Mouse (Mus musculus) lung, postnatal 14 days (tissue): ENCODE measurements around the gene Cfap77.
A peak's percentile ranks its signal among the peaks of the same experiment; 100 is the strongest.

Experiments
- DNase-seq: peaks from one replicate; pipeline ENCODE4 v3.0.0; 2021

Gene Cfap77

DNA sequence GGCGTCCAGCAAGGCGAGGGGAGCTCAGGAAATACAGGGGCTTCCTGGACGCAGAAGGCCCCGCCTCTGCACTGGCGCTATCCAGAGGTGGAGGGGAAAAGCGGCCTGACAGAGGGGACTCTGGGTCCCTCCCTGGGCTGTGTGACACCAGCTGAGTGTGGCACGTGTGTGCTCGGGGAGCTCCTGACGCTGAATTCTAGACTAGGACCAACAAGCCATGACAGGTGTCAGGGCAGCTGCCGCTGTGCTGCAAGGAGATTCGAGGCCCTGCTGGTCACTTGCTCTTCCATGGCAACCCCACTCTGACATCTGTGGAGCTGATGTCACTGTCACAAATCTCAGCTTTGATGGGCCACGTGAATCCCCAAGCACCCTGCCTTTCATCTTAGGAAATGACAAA, 60.9 kb downstream of the Cfap77 start:
- no peak for DNase-seq

DNA sequence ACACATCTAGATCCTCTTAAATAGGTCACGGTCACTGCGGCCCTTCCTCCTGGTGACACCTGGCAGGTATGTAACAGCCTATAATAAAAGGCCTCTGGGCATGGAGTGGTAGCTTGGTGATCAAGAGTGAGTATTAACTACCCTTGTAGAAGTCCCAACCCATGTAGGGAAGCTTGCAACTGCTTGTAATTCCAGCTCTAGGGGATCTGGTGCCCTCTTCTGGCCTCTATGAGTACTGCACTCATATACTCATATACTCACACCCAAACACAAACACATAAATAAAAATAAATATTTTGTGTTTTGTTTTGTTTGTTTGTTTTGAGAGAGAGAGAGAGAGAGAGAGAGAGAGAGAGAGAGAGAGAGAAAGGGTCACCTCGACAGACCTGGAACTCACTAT, 66.1 kb downstream of the Cfap77 start:
- no peak for DNase-seq

DNA sequence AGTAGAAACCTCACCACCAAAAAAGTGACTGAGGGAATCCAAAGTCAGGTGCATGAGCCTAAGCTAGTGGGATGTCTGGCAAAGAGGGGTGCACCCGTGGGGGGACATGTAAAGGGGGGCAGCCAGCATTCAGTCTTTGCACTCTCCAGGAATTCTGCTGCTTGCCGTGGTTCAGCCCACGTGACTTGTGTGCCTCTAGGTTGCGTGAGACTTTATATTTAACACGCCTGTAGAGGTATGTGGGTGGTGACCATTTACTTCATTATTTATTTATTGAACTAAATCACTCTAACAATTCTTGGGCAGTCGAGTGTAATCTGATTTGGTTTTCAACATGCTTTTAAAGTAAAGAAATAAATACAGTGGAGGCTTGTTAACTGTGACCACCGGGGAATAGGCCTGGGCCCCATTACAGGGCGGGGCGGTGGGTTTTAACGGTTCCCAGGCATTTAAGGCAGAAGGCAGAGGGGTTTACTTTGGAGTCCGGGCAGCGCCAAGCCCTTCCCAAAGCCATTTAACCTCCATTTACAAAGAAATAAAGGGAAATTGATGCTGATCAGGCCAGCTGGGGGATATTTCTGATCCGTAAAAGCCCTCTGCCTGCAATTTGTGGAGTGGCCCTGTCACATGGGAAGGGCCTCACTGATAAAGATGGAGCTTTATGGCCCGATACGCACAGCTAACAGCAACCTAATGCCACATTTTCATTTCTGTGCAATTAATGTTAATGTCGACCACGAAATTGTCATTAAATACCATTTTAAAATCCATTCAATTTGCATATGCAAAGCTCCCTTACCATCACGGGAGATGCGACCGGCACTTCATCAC, 74.6 kb downstream of the Cfap77 start:
- DNase-seq = no peak

DNA sequence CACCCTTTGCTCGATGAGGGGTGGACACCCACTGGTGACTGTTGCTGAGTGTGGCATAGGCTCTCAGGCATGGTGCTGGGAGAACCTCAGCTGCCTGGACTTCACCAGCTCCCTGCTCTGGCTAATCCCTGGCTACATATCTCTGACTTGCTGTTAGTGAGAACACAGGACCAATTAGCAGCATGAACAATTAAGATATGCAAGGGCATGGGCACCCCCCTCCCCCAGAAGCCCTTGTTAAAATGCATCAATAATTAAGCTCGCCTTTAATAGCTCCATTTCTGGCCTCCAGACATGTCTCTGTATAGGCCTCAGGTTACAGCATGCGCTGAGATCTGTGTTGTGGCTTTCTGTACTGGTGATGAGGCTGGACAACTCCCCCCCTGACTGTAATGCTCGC, 76.4 kb downstream of the Cfap77 start:
- no peak for DNase-seq

DNA sequence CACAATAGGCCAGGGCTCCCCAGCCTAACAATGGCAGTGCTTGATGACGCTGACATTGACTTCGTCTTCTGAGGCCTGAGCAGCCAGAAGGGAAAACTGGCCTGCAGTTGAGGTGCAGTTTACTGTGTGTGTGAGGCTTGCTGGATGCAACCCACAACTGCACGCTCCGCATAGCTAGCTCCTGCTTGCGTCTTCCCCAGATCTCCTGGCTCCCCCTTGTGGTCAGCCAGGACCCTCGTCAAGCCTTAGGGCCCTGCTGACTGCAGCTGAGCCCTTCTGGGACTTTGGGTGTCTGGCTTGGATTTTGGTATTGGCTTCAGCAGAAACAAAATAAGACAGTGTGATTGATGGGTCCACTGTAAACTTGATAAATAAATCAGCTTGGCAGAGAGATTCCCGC, 78.2 kb downstream of the Cfap77 start:
- peak; percentile 87 for DNase-seq

DNA sequence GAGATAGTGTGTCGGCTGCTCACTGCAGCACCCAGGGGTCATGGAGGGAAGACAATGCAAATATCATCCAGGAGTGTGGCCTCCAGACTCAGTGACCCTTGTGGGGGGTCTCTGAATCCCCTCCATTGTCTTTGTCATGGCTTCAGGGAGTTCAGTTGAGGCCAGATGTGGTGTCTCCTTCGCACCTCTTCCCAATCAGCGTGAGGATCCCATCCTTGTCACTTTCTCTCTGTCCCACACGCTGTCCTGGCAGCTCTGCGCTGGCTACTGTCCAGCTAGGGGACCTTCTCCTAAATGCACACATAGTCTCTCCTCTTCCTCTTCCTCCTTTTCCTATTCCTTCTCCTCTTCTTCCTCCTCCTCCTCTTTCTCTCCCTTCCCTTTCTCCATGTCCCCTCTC, 79.3 kb downstream of the Cfap77 start:
- no peak for DNase-seq

DNA sequence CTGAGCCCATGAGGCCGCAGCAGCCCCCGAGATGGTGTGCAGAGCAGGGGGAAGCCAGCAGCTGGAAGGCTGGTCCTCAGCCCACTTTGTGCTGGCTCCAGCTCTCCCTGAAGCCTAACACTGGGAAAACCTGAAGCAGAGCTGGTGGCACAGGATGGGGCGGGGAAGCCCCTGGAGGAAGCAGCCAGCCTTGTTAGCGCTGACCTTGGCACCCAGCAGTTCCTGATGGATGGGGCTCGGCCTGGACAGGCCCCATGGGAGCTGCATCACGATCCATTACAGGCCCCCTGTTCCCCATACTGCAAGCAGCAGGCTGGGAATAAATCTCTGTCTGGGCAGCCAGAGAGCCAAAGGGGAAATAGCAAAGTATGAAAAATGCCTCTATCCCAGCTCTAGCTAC, 80.3 kb downstream of the Cfap77 start:
- DNase-seq = no peak

DNA sequence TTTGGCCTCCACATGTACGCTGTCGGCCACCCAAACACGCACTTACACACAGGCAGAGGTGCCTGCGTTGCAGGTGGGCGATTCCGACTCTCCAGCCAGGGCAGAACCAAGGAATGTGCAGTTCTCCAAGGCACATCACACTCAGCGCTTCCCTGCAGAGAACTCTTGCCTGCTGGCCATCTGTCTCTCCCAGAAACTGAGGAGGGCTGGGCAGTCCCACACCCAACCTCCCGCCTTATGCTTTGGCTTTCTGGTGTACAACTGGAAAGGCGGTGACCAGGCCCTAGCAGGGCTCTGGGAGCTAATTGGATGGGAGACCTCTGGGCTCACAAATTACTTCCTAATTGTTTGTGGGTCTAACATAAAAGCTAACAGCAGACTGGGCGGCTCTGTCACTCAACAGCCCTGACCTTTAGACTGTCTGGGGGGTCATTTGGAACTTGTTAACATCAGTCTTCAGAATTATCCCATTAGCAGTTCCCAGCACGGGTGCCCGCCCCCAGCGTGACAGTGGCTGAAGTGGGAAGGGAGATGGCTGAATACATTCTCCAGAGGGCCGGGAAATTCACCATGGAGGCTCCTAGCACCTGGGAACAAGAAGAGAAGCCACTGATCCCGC, 80.9 kb downstream of the Cfap77 start:
- no peak for DNase-seq

DNA sequence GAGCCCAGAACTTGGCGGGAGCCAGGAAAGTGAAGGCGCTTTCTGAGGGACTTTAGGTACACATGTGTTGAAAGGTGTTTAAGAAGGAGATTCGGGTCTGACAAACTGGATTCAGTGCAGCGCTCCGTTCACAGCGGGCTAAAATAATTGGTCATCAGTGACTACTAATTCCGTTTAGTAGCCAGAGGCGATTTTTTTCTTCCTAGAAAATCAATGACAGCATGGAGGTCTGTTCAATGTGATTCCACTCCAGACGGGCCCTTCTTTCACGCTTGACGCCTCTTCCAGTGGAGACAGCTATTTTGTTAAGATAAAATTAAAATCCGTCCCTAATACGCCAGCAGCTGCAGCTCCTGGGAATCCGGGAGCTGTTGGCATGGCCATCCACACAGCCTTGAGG, 84.4 kb downstream of the Cfap77 start:
- no peak for DNase-seq

DNA sequence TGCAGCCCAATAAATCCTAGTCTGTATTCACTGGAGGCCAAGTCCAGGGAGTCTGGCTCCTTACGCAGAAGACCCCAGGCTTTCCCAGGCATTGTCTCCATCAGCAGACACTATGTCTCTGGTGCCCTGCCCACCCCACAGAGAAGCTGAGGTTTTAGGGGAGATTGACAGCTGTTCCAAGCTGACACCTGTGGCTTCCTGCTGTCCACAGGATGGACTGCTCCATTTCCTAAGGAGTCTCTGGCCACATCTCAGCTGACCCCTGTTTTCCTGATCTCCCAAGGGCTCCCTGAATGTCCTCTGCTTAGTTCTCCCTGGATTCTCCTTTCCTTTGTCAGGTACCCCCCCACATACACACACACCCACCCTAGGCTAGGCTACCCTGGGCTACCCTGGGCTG, 86.6 kb downstream of the Cfap77 start:
- no peak for DNase-seq

DNA sequence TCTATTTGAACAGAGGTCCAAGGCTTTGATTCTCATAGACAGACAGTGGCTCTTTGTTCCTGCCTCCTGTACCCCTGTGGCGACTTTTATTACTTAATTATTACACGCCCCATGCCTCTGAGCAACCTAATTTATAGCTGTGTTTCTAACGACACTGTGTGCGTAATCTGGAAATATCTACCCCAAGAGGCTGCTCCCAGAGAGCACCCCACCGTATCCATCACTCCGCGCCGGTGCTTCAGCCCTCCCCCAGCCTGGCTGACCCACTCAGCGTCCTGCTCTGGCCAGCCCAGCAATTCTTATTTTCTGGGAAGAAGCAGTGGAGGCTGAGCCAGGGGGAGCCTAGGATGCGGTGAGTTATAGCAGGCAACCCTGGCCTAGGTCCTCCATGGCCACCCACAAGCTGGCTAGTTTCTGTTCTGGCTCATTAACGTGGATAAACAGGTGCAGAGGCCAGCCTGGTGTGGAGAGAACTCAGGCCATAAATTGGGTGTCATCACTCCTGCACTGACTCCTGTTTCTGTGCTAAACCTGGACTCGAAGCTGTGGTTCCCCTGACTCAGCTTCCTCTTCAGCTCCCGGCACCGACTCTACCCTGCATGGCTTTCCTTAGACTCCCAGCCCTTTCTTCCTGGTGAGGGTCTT, 88.6 kb downstream of the Cfap77 start:
- no peak for DNase-seq

DNA sequence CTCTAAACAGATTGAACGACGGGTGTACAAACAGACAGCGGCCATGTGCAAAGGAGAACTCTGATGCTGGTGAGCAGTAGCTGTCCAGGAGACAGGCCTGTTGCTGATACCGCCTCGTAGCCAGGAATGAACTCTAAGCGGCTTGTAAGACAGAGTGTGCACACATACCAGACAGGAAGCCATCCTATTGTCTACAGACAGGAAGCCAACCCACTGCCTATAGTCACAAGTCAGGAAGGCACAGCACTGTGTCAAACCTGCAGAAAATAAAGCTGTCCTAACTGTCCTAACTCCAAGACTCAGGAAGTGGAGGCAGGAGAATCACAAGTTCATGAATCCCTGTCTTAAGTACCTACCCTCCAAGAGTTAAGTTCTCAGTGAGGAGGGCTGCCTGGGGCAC, 91.3 kb downstream of the Cfap77 start:
- DNase-seq = no peak

DNA sequence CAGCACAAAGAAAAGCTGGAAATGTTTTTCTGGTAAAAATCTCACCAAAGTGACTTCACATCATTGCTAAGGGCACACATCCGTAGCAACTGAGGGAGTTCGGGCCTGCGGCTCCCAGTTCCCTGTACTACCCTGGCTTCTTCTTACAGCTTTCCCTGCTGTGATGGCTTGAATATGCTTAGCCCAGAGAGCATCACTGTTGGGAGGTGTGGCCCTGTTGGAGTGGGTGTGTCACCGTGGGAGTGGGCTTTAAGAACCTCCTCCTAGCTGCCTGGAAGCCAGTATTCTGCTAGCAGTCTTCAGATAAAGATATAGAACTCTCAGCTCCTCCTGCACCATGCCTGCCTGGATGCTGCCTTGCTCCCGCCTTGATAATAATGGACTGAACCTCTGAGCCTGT, 93.2 kb downstream of the Cfap77 start:
- DNase-seq = no peak

DNA sequence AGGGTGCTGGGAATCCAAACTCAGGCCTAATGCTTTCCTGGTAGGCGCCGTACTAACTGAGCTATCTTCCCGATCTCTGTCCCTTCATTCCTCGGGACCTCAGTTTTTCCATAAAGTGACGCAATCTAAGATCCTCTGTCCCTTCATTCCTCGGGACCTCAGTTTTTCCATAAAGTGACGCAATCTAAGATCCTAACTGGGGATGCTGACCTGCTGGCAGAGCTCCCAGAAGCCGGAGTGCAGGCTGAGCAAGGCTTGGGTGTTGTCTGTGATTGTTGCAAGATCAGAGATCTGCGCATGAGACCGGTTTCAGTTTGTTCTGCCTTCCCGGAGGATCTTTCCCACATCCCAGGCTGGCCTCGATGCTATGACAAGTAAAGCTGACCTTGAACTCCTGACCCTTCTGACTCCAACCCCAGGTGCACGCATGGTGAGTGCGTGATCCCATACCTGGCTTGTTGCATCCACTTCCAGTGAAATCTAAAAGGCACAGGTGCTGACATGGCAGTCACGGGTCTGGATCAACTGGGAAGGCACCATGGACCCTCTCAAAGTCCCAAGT, 93.8 kb downstream of the Cfap77 start:
- peak; percentile 34 for DNase-seq

DNA sequence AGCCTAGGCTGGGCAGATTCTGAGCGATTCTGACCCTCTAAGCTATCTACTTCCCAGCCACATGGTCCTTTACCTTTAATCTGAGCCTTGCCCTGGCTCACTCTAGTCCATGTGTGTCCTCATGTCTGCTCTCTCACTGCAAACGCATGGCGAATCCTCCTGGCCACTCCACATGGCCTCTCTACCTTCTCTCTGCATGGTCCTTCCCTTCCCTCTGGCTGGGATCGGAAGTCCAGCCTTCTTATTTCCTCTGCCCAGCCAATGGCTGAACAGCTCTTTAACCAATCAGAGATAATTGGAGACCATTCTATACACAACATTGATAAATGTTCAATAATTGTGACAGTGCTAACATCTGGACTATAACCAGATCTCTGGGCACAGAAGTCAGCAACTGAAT, 98.0 kb downstream of the Cfap77 start:
- DNase-seq = no peak

DNA sequence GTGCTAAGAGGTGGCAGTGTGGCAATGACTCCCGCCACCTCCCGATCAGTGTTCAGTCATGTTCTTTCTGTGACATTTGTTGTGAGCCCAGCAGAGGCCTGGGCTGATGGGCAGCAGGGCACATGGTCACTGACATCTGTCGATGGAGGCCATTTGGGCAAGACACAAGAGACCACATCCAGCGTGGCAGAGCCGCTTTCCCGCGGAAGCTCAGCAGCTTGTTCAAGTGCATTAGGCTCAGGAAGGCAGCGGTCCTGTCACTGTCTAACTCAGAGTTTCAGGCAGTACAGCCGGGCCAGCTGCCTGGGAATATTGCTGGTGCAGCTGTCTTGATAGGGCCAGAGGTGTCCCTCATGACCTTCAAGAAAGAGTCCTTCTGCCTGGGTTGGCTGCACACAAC, 100.3 kb downstream of the Cfap77 start:
- DNase-seq = no peak

DNA sequence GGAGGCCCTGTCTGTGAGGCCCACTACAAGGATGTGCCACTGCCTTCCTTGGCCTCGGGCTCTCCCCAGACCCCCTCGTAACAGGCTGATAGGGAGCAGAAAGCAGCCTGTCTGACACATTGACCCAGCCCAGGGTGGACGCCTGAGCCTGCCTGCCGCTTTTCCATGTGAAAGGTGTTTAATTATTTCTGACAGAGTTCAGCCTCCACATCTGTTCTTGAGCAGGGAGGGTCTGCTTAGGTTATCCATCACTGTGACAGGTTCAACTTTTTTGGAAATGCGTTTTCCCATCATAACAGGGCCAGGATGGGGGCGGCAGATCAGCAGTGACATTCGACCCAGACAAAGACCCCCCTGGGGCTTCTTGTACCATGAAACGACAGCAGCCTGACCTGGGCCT, 101.9 kb downstream of the Cfap77 start:
- DNase-seq = no peak

DNA sequence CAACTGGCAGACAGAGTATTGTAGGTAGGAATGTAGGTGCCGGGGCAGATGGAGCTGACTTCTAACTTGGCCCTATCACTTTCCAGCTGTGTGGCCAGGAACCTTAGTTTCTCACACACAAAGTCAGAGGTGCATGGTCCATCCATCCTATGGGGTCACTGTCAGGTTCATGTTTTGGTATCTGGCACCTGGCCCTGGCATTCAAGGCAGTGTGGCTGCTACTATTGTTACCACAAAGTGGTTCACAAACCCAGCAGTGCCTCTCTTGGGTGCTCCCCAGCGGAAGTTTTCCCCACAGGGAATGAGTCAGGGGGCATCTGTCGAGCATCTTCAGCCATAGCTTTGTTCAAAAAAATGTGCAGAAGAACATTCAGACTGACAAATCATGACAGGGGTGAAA, 108.6 kb downstream of the Cfap77 start:
- DNase-seq = no peak

DNA sequence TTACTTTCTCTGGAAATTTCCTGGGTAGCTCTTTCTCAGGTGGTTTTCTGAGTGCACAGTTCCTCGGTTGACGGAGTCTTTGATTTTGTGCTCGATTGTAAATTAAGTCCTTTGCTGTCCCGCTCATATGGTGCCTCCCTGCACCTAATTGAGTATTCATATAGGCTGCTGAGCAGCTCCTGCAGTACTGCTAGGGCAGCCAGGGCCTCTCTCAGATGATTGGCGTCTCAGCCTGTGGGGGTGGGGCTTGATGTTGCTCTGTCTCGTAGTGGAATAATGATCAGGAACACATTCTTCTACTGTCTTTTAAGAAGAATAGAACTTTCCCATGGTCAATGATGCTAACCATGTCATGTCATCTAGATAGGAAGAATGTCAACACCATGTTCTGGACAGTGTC, 109.5 kb downstream of the Cfap77 start:
- DNase-seq = no peak

DNA sequence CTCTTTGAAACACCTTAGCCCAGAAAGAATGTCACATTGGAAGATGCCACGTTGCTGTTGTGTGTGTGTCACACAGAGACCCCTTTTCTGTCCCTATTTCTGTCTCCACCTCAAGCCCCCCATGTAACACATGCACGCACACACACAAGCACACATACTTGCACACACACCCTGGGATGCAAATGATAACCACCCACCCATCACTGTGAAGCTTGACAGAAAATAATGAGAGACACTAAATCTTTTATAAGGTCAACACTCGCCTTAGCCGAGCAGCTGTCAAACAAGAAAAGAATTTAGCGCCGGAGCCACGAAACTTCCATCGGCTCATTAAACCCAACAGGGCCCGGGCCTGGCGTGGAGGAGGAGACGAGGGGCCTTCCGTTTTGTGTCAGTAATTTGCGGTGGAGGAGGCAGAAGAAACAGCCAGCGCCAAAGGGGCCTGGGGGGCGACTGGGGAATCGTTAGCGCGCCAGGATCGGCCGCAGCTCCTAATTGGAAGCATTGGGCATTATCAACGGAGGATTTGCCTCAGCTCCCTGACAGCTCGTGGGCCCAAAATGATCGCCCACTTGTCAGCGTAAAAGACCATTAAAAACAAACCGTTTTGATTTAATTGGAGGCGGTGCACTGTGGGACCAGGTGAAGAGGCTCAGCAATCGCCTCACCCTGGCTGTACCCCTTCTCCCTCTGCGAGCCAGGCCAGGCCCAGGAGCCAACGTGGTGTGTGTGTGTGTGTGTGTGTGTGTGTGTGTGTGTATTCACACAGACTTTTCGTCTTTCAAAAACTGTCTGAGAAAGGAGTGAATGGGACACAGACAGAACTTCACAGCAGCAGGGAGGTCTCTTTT, 111.0 kb downstream of the Cfap77 start:
- DNase-seq = no peak

DNA sequence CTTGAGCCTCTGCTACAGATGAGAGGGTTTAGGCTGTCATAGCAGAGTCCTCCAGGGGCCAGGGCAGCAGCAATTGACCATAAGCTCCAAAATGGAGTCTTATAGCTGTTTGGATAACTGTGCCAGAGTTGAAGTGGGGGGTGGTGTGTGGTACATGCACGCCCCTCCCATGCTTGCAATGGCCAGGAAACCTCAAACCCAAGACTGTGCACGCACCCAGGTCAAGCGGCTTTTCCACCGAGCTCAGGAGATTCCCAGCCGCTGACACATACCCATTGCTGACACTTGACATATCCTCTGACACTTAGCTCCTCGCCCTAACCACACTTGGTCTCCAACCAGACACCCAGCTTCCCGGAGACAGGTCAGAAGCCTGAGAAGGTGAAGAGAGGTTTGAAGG, 115.9 kb downstream of the Cfap77 start:
- no peak for DNase-seq

DNA sequence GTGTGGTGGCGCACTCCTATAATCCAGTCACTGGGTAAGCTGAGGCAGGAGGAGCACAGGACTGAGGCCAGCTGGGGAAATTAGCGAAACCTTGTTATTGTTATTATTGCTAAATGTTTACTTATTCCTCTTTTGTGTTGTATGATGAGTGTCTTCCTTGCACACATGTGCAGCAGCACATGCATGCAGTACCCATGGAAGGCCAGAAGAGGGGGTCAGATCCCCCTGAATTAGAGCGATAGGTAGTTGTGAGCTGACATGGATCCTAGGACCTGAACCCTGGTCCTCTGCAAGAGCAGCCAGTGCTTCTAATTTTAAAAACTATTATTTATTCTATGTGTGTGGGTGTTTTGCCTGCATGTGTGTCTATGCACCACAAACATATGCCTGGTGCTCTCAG, 124.3 kb downstream of the Cfap77 start:
- no peak for DNase-seq

DNA sequence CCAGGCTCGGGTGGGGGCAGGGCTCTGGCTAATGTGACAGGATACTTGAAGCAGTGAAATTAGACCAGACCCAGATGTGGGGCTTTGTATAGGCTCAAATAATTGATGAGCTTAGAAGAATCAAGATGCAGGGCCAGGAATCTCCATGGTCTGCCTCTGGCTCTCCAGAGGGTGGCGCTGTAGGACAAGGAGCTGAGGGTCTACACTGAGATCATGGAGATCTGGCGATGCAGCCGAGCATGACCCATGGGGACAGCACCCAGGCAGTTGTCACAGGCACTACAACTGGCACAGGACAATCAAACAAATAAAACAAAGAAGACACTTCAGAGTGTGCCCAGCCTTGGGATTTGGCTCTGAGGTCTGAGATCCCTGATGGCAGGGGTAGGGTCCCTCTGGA, 131.0 kb downstream of the Cfap77 start:
- peak; percentile 77 for DNase-seq
